Mouse (Mus musculus) myocyte (in vitro differentiated cells): ENCODE results near the gene Shisa2. TPM values are rescaled to one million over a fixed set of nuclear protein-coding genes. Genes with fewer than 3 reads are reported as not detected.

Experiments used
- H3K27me3 ChIP-seq: one replicate; pipeline ENCODE4 v1.6.1; 2011; ENCODE audit not compliant: control insufficient read depth, insufficient read depth, insufficient read length
- H3K36me3 ChIP-seq: one replicate; pipeline ENCODE4 v1.6.1; 2011; ENCODE audit not compliant: control insufficient read depth, insufficient read depth
- H3K4me2 ChIP-seq: one replicate; pipeline ENCODE4 v1.6.1; 2011; ENCODE audit warnings: low read depth, control low read depth
- H3K4me3 ChIP-seq: one replicate; pipeline ENCODE4 v1.5.1; 2011; ENCODE audit warnings: mild to moderate bottlenecking, control low read depth, moderate library complexity
- H3K79me2 ChIP-seq: one replicate; pipeline ENCODE4 v1.6.1; 2011; ENCODE audit not compliant: control insufficient read depth, insufficient read depth
- H3ac ChIP-seq: one replicate; pipeline ENCODE4 v1.6.1; 2011; ENCODE audit not compliant: control insufficient read depth, insufficient read length
- CEBPB ChIP-seq: IDR thresholded peaks from 2 replicates; pipeline ENCODE4 v1.6.1; 2011; ENCODE audit warnings: mild to moderate bottlenecking, moderate library complexity; ENCODE audit not compliant: poor library complexity, insufficient read depth, severe bottlenecking
- E2F4 ChIP-seq: IDR thresholded peaks from one replicate; pipeline ENCODE4 v1.6.1; 2011; ENCODE audit warnings: mild to moderate bottlenecking, control low read depth, moderate library complexity; ENCODE audit not compliant: insufficient read depth
- MAX ChIP-seq: IDR thresholded peaks from one replicate; pipeline ENCODE4 v1.6.1; 2011; ENCODE audit warnings: low read depth, mild to moderate bottlenecking, control low read depth
- MYOD1 ChIP-seq, 3 experiments: IDR thresholded peaks; one replicate each; pipeline ENCODE4 v1.6.1; 2011; ENCODE audit warnings: control low read depth in 2 of 3, low read depth in 2 of 3, mild to moderate bottlenecking in 2 of 3, moderate library complexity in 1 of 3; ENCODE audit not compliant: insufficient read length in 2 of 3, control insufficient read depth in 1 of 3
- MYOG ChIP-seq, 3 experiments: IDR thresholded peaks; one replicate each; pipeline ENCODE4 v1.6.1; 2011; ENCODE audit warnings: control low read depth in 2 of 3, low read depth in 2 of 3, mild to moderate bottlenecking in 2 of 3; ENCODE audit not compliant: insufficient read length in 2 of 3, control insufficient read depth in 1 of 3, insufficient read depth in 1 of 3
- POLR2A ChIP-seq: IDR thresholded peaks from one replicate; pipeline ENCODE4 v1.6.1; 2011; ENCODE audit warnings: low read depth, mild to moderate bottlenecking, control low read depth, moderate library complexity; ENCODE audit not compliant: insufficient read length
- POLR2AphosphoS2 ChIP-seq: IDR thresholded peaks from one replicate; pipeline ENCODE4 v1.6.1; 2011; ENCODE audit warnings: low read depth, control low read depth; ENCODE audit not compliant: insufficient read length
- REST ChIP-seq: IDR thresholded peaks from one replicate; pipeline ENCODE4 v1.6.1; 2011; ENCODE audit warnings: mild to moderate bottlenecking, control low read depth, moderate library complexity; ENCODE audit not compliant: insufficient read depth, insufficient read length
- SRF ChIP-seq: IDR thresholded peaks from one replicate; pipeline ENCODE4 v1.6.1; 2011; ENCODE audit warnings: low read depth; ENCODE audit not compliant: control insufficient read depth, insufficient read length
- TCF12 ChIP-seq: IDR thresholded peaks from one replicate; pipeline ENCODE4 v1.6.1; 2011; ENCODE audit warnings: mild to moderate bottlenecking, control low read depth; ENCODE audit not compliant: poor library complexity, insufficient read depth, severe bottlenecking
- TCF3 ChIP-seq: IDR thresholded peaks from one replicate; pipeline ENCODE4 v1.6.1; 2011; ENCODE audit warnings: low read depth, control low read depth; ENCODE audit not compliant: insufficient read length
- USF1 ChIP-seq: IDR thresholded peaks from one replicate; pipeline ENCODE4 v1.6.1; 2011; ENCODE audit warnings: low read depth, mild to moderate bottlenecking, control low read depth, moderate library complexity
- polyA plus RNA-seq: library from polyadenylated mRNA; unstranded; fragments of >200 nt; fragmentation: generic; extraction: Trizol; gene quantifications from one replicate; pipeline ENCODE4 v1.2.1, GENCODE M21; 2012; ENCODE audit warnings: missing spikeins

The Shisa2 gene
- polyA plus RNA-seq: 4.3 TPM

GRCm38 (mm10) chr14:59625158-59625805 is at the start of gene Shisa2:
Gene Shisa2 (plus strand): TSS chr14:59625308.
- H3K36me3 ChIP-seq: no peaks in the 10 kb centered on the region
- peak within 1 kb of the TSS; percentile 12 for H3K4me3 ChIP-seq
- H3ac ChIP-seq: peak within 1 kb of the TSS; percentile 29
- peak within 1 kb of the TSS; percentile 45 for H3K4me2 ChIP-seq
- H3K27me3 ChIP-seq: peaks cover 19% of the 10 kb centered on the region
- no peaks in the 10 kb centered on the region for H3K79me2 ChIP-seq
- peak in 1 of 3 experiments; percentile 13 for TF ChIP-seq MYOG (IDR thresholded peaks at IDR 0.05; ENCODE audit: control insufficient read depth in 1 of 3, insufficient read depth in 1 of 3, insufficient read length in 2 of 3, low read depth in 2 of 3)
- TF ChIP-seq E2F4: no peak
- no peak for TF ChIP-seq MAX
- peak; percentile 54 for TF ChIP-seq POLR2A

DNA sequence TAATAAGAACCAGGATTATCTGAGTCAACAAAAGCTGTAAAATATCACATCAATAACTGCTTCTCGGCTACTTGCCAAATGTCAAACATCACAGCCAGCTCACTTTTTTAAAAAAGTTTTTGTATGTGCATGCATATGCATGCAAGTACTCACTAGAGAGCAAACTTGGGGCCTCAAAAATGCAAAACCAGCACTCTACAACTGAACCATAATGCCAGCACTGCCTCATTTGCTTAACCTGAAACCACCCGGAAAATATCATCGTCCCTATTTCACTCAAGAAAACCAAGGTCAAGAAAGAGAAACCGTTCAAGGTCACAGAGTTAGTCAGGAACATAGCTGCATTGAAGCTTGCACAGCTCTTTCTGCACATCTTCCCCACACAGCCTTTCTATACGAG is 48.7 kb upstream of the Shisa2 start:
- no peak for TF ChIP-seq REST
- TF ChIP-seq TCF3: no peak
- TF ChIP-seq MYOG (IDR thresholded peaks at IDR 0.05; ENCODE audit: control insufficient read depth in 1 of 3, insufficient read depth in 1 of 3, insufficient read length in 2 of 3, low read depth in 2 of 3): no peak
- no peak for TF ChIP-seq POLR2A
- TF ChIP-seq POLR2AphosphoS2: no peak
- TF ChIP-seq CEBPB: no peak
- TF ChIP-seq USF1: no peak
- no peak for TF ChIP-seq SRF
- no peak for TF ChIP-seq E2F4
- no peak for TF ChIP-seq MYOD1 (IDR thresholded peaks at IDR 0.05; ENCODE audit: control insufficient read depth in 1 of 3, insufficient read length in 2 of 3, low read depth in 2 of 3)
- TF ChIP-seq TCF12: no peak
- no peak for TF ChIP-seq MAX
- no peak overlapping the region for H3K4me2 ChIP-seq
- no peak overlapping the region for H3ac ChIP-seq
- H3K27me3 ChIP-seq: no peaks in the 10 kb centered on the region
- H3K36me3 ChIP-seq: peaks cover 7% of the 10 kb centered on the region
- H3K79me2 ChIP-seq: no peaks in the 10 kb centered on the region
- no peak overlapping the region for H3K4me3 ChIP-seq

- no peak for TF ChIP-seq POLR2A
- no peak for TF ChIP-seq CEBPB
- no peak for TF ChIP-seq POLR2AphosphoS2
- no peak for TF ChIP-seq MYOG (IDR thresholded peaks at IDR 0.05; ENCODE audit: control insufficient read depth in 1 of 3, insufficient read depth in 1 of 3, insufficient read length in 2 of 3, low read depth in 2 of 3)
- no peak for TF ChIP-seq TCF3
- TF ChIP-seq USF1: no peak
- no peak for TF ChIP-seq MAX
- no peak for TF ChIP-seq MYOD1 (IDR thresholded peaks at IDR 0.05; ENCODE audit: control insufficient read depth in 1 of 3, insufficient read length in 2 of 3, low read depth in 2 of 3)
- TF ChIP-seq E2F4: no peak
- TF ChIP-seq SRF: no peak
- no peak for TF ChIP-seq REST
- TF ChIP-seq TCF12: no peak
- no peak overlapping the region for H3K4me2 ChIP-seq
- no peaks in the 10 kb centered on the region for H3K27me3 ChIP-seq
- no peak overlapping the region for H3K4me3 ChIP-seq
- peaks cover 28% of the 10 kb centered on the region for H3K36me3 ChIP-seq
- no peaks in the 10 kb centered on the region for H3K79me2 ChIP-seq
- no peak overlapping the region for H3ac ChIP-seq
Measured at GRCm38 (mm10) chr14:59590614-59591013, 34.5 kb upstream of the Shisa2 start.

GRCm38 (mm10) chr14:59591901-59592300 is 33.2 kb upstream of the Shisa2 start:
- Histone ChIP-seq H3K79me2 (peaks cover 5% of the 10 kb centered on the region), H3K27me3 (no peaks in the 10 kb centered on the region), H3ac (no peak overlapping the region), H3K4me3 (no peak overlapping the region), H3K4me2 (no peak overlapping the region), H3K36me3 (peaks cover 27% of the 10 kb centered on the region)
- TF ChIP-seq MYOG (IDR thresholded peaks at IDR 0.05; ENCODE audit: control insufficient read depth in 1 of 3, insufficient read depth in 1 of 3, insufficient read length in 2 of 3, low read depth in 2 of 3): no peak
- no peak for TF ChIP-seq USF1
- TF ChIP-seq MYOD1 (IDR thresholded peaks at IDR 0.05; ENCODE audit: control insufficient read depth in 1 of 3, insufficient read length in 2 of 3, low read depth in 2 of 3): no peak
- TF ChIP-seq POLR2A: no peak
- no peak for TF ChIP-seq TCF12
- TF ChIP-seq CEBPB: no peak
- no peak for TF ChIP-seq MAX
- no peak for TF ChIP-seq POLR2AphosphoS2
- TF ChIP-seq TCF3: no peak
- TF ChIP-seq REST: no peak
- TF ChIP-seq SRF: no peak
- TF ChIP-seq E2F4: no peak

DNA sequence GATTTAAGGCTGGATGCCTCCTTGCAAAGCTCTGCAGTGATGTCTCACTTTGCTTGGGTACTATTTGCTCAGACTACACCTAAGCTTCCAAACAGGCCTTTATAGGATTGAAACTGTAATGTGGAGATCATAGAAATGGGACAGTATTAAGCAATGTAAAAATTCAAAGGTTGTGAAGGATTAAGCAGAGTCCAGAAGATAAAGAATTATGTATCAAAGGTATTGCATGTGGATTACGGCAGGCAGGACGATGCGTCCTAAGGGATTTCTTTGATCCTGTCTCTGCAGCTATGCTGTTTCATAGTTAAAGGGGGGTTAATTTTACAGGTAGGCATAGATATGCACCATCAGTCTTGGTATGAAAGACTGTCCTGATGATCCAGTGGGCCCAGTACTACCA is 32.5 kb upstream of the Shisa2 start:
- no peaks in the 10 kb centered on the region for H3K27me3 ChIP-seq
- no peak overlapping the region for H3K4me3 ChIP-seq
- no peak for TF ChIP-seq POLR2A
- TF ChIP-seq MYOD1 (IDR thresholded peaks at IDR 0.05; ENCODE audit: control insufficient read depth in 1 of 3, insufficient read length in 2 of 3, low read depth in 2 of 3): no peak
- TF ChIP-seq SRF: no peak
- TF ChIP-seq USF1: no peak
- no peak for TF ChIP-seq E2F4
- no peak for TF ChIP-seq MAX
- no peak for TF ChIP-seq MYOG (IDR thresholded peaks at IDR 0.05; ENCODE audit: control insufficient read depth in 1 of 3, insufficient read depth in 1 of 3, insufficient read length in 2 of 3, low read depth in 2 of 3)
- no peak for TF ChIP-seq TCF12
- no peak for TF ChIP-seq CEBPB
- TF ChIP-seq POLR2AphosphoS2: no peak
- no peak for TF ChIP-seq TCF3
- no peak for TF ChIP-seq REST
- peaks cover 27% of the 10 kb centered on the region for H3K36me3 ChIP-seq
- H3ac ChIP-seq: no peak overlapping the region
- H3K4me2 ChIP-seq: no peak overlapping the region
- peaks cover 10% of the 10 kb centered on the region for H3K79me2 ChIP-seq
